Mouse (Mus musculus) heart, adult 2 months (tissue): Measurements from ENCODE around the gene Rpusd3.

Source experiments
- CTCF ChIP-seq: fragments of 200-600 bp; IDR thresholded peaks from 2 replicates; pipeline ENCODE4 v1.8.1; 2022; ENCODE audit warnings: antibody characterized with exemption, mild to moderate bottlenecking, moderate library complexity
- EP300 ChIP-seq: fragments of 200-500 bp; IDR thresholded peaks from 2 replicates; pipeline ENCODE4 v1.6.1; 2011; ENCODE audit warnings: low read depth, low read length, control low read depth; ENCODE audit not compliant: insufficient read depth
- POLR2A ChIP-seq: fragments of 200-500 bp; IDR thresholded peaks from 2 replicates; pipeline ENCODE4 v1.6.1; 2011; ENCODE audit warnings: mild to moderate bottlenecking, low read depth, low read length, control low read depth; ENCODE audit not compliant: insufficient read depth

- TF ChIP-seq EP300 = no peak
- TF ChIP-seq POLR2A = no peak
- TF ChIP-seq CTCF = peak; percentile 7; the same call in 1 of the 2 replicates
Measured at GRCm38 (mm10) chr6:113465602-113466001, 46.5 kb upstream of the Rpusd3 start.
